Mouse (Mus musculus): Measurements from ENCODE around the gene Olfr1387. TPM values are rescaled to one million over a fixed set of nuclear protein-coding genes. Genes with fewer than 3 reads are reported as not detected.
"Not testable (repeated sequence)": the region's sequence is repeated elsewhere in the genome, so short reads cannot be mapped to it uniquely, and the experiment has no call there.

Olfr1387 gene
- polyA plus RNA-seq, 1 experiment from 2014 or later, result not detected

- H3K27ac ChIP-seq (ENCODE audit: low read length); H3K9me3 ChIP-seq (replicated peaks; ENCODE audit: control insufficient read depth, low read length); H3K4me2 ChIP-seq (ENCODE audit: low read depth, low read length); H3K4me3 ChIP-seq (ENCODE audit: low read length); H3K27me3 ChIP-seq (ENCODE audit: control insufficient read depth, insufficient read depth, low read length); H3K9ac ChIP-seq (ENCODE audit: low read length); H3K36me3 ChIP-seq (ENCODE audit: control insufficient read depth, insufficient read depth); ATAC-seq (replicated peaks; ENCODE audit: extremely low read depth, insufficient read depth, low FRiP score); H3K4me1 ChIP-seq (ENCODE audit: control insufficient read depth, insufficient read depth, low read length): not testable (repeated sequence)
- WGBS, result 62% methylated on average over 1 of the region's 1 CpGs
Measured at GRCm38 (mm10) chr11:49488770-49489169, 33.6 kb downstream of the Olfr1387 start, which contains the start of gene Olfr1385. TSS of gene Olfr1385 (plus strand) at chr11:49489070.

Other genes with a start within 250 kb of the Olfr1387 start
- 57.4 and 61.4 TPM in 2 replicates for gene Mgat1, start 211.2 kb upstream of the Olfr1387 start, polyA plus RNA-seq (2015; fragmentation: Nextera tagmentation; extraction: Ambion mirVana)
- gene Olfr1393, start 177.0 kb upstream of the Olfr1387 start, polyA plus RNA-seq (2015; fragmentation: Nextera tagmentation; extraction: Ambion mirVana), result 0.15 and 0.17 TPM in 2 replicates
- gene Olfr1392, start 170.1 kb upstream of the Olfr1387 start, polyA plus RNA-seq (2015; fragmentation: Nextera tagmentation; extraction: Ambion mirVana), result not detected in 2 replicates
- gene Olfr10, start 150.6 kb upstream of the Olfr1387 start, polyA plus RNA-seq (2015; fragmentation: Nextera tagmentation; extraction: Ambion mirVana), result not detected in 2 replicates
- not detected in 2 replicates for gene Olfr1391, start 132.6 kb upstream of the Olfr1387 start, polyA plus RNA-seq (2015; fragmentation: Nextera tagmentation; extraction: Ambion mirVana)
- not detected in 2 replicates for gene Olfr1390, start 120.2 kb upstream of the Olfr1387 start, polyA plus RNA-seq (2015; fragmentation: Nextera tagmentation; extraction: Ambion mirVana)
- not detected in 2 replicates for gene Olfr1389, start 32.3 kb upstream of the Olfr1387 start, polyA plus RNA-seq (2015; fragmentation: Nextera tagmentation; extraction: Ambion mirVana)
- not detected in 2 replicates for gene Olfr1388, start 18.7 kb upstream of the Olfr1387 start, polyA plus RNA-seq (2015; fragmentation: Nextera tagmentation; extraction: Ambion mirVana)
- gene Olfr1386, start 9.7 kb downstream of the Olfr1387 start, polyA plus RNA-seq (2015; fragmentation: Nextera tagmentation; extraction: Ambion mirVana), result not detected in 2 replicates
- 0.05 TPM in 1 of 2 replicates, not detected in the other for gene Olfr1385, start 33.7 kb downstream of the Olfr1387 start, polyA plus RNA-seq (2015; fragmentation: Nextera tagmentation; extraction: Ambion mirVana)
- gene Olfr1384, start 51.4 kb downstream of the Olfr1387 start, polyA plus RNA-seq (2015; fragmentation: Nextera tagmentation; extraction: Ambion mirVana), result not detected in 2 replicates
- not detected in 2 replicates for gene Olfr1383, start 64.3 kb downstream of the Olfr1387 start, polyA plus RNA-seq (2015; fragmentation: Nextera tagmentation; extraction: Ambion mirVana)
- not detected in 2 replicates for gene Olfr1382, start 72.9 kb downstream of the Olfr1387 start, polyA plus RNA-seq (2015; fragmentation: Nextera tagmentation; extraction: Ambion mirVana)
- gene Olfr1381, start 88.1 kb downstream of the Olfr1387 start, polyA plus RNA-seq (2015; fragmentation: Nextera tagmentation; extraction: Ambion mirVana), result not detected in 2 replicates
- not detected in 2 replicates for gene Olfr1380, start 101.5 kb downstream of the Olfr1387 start, polyA plus RNA-seq (2015; fragmentation: Nextera tagmentation; extraction: Ambion mirVana)
- 6.1 and 7.4 TPM in 2 replicates for gene Flt4, start 153.9 kb downstream of the Olfr1387 start, polyA plus RNA-seq (2015; fragmentation: Nextera tagmentation; extraction: Ambion mirVana)
- gene Scgb3a1, start 208.3 kb downstream of the Olfr1387 start, polyA plus RNA-seq (2015; fragmentation: Nextera tagmentation; extraction: Ambion mirVana), result 2.1 and 5.3 TPM in 2 replicates